Mouse (Mus musculus) left cerebral cortex, postnatal 4 days (tissue): ENCODE measurements around the gene Cdca8. TPM values are rescaled to one million over a fixed set of nuclear protein-coding genes. Genes with fewer than 3 reads are reported as not detected.
A peak's percentile ranks its signal among the peaks of the same experiment; 100 is the strongest.

Experiments used
- DNase-seq: peaks from one replicate; pipeline ENCODE4 v3.0.0-alpha.2; 2022
- intact Hi-C: fragments of 180-260 bp; cut with DNase I; formaldehyde crosslinking; loops from one replicate; pipeline ENCODE4 v1.15.1; 2025
- total RNA-seq, 2 experiments: library from RNA; stranded (reverse); gene quantifications; 2 replicates each; pipeline ENCODE4 v1.2.3; 2021

Gene Cdca8
- total RNA-seq, 2 experiments from 2014 or later: 10.6 to 11.3 TPM

DNA sequence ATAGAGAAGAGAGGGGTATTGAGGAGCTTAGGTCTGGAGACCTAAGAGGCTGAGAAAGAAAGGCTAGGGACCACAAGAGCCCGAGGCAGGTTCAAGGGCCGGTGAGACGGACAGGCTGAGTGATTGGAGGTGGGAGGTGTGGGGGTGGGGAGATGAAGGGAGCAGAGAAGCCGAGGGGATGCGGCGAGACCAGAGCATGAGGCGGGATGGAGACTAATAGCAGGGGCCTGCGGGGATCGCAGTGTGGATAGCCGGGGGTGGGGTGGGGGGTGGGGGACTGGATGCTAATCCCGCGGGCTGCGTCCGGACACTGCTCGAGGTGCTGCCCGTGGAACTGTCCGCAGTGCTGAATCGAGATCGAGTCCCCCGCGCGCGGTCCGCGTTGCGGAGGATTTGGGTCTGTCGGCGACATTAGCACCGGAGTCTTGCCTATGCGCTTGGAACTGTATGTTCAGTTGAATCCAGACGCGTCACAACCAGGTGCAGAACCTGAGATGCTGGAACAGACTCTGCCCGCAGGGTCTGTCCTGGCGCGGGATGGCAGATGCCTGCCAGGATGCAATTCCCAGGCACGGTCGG lies 56.9 kb downstream of the Cdca8 start:
- intact Hi-C loops: no loop called here
- DNase-seq: peak; percentile 27

DNA sequence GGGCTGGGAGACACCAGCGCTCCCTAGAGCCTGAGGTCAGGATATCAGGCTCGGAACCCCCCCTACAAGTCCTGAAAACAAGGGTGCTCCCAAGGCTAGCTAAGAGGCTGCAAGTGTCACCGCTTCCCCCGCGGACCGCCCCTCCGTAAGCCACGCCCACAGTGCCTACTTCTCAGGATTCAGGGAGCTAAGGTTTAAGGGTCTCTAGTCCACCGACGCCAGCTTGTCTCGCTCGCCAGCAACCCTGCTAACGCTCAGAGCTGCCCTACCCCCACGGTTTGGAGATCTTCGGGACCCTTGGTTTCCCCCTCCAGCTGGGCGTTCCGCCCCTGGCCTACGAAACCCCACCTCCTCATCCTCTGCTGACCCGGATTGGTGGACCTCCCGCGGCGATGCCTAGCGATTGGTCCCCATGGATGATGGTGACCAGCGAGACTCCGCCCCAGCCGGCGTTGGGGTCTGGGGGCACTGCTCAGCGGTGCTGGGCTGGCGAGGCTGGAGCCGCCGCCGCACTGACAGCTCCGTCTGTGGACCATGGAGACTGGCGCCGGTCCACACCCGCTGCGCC lies 57.7 kb downstream of the Cdca8 start:
- DNase-seq: peak; percentile 94
- intact Hi-C loops: no loop called here

- DNase-seq: no peak
- intact Hi-C loops: no loop called here
Observed at GRCm38 (mm10) chr4:124880599-124880998, 58.5 kb downstream of the Cdca8 start, which contains the start of gene Epha10. Gene Epha10 (plus strand): TSS chr4:124880899.

DNA sequence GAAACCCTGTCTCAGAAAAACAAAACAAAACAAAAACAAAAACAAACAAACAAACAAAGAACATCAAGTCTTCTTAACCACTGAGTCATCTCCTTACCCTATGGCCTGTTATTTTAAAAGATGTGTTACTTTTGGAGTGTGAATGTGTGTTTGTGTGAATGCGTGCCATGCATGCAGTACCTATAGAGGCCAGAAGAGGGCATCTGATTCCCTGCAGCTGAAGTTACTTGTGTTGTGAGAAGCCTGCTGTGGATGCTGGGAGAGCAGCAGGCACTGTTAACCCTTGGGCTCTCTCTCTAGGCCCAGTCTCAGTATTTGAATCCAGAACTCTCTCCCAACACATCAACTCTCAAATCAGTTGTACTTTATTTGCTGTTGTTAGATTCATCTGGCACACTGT lies 66.4 kb downstream of the Cdca8 start:
- DNase-seq: no peak
- intact Hi-C loops: no loop called here

Other genes with a start within 250 kb of the Cdca8 start
- gene Utp11, start 245.7 kb downstream of the Cdca8 start, total RNA-seq: 10 to 100 TPM; 16.5 to 20.2 TPM
- gene Fhl3, start 238.6 kb downstream of the Cdca8 start, total RNA-seq: 1 to 10 TPM; 4.3 to 4.9 TPM
- 10 to 100 TPM; 45.9 to 47.3 TPM for gene Sf3a3, start 224.5 kb downstream of the Cdca8 start, total RNA-seq
- gene Inpp5b, start 197.5 kb downstream of the Cdca8 start, total RNA-seq: 10 to 100 TPM; 30.4 to 33.6 TPM
- gene Mtf1, start 137.2 kb downstream of the Cdca8 start, total RNA-seq: 10 to 100 TPM; 25.0 to 27.2 TPM
- gene Yrdc, start 88.6 kb downstream of the Cdca8 start, total RNA-seq: 10 to 100 TPM; 40.6 to 45.8 TPM
- gene 1110065P20Rik, start 88.1 kb downstream of the Cdca8 start, total RNA-seq: 10 to 100 TPM; 74.1 to 75.1 TPM
- gene Maneal, start 77.1 kb downstream of the Cdca8 start, total RNA-seq: 10 to 100 TPM; 48.8 to 52.5 TPM
- 10 to 100 TPM; 15.7 to 18.8 TPM for gene Epha10, start 58.4 kb downstream of the Cdca8 start, total RNA-seq
- gene 9930104L06Rik, start 2.3 kb downstream of the Cdca8 start, total RNA-seq: 10 to 100 TPM; 16.3 to 18.6 TPM
- 1 to 10 TPM; 1.1 to 1.4 TPM for gene Rspo1, start 47.1 kb upstream of the Cdca8 start, total RNA-seq
- 10 to 100 TPM; 80.4 to 83.5 TPM for gene Gnl2, start 77.3 kb upstream of the Cdca8 start, total RNA-seq
- under 1 TPM; 0.80 to 0.91 TPM for gene Dnali1, start 126.4 kb upstream of the Cdca8 start, total RNA-seq
- gene Snip1, start 127.4 kb upstream of the Cdca8 start, total RNA-seq: 10 to 100 TPM; 16.6 to 17.4 TPM
- 100 to 1,000 TPM; 150 to 165 TPM for gene Meaf6, start 145.8 kb upstream of the Cdca8 start, total RNA-seq
- under 1 TPM; 0.58 to 0.60 TPM for gene Zc3h12a, start 188.5 kb upstream of the Cdca8 start, total RNA-seq